Mouse (Mus musculus): ENCODE measurements around the gene Ssbp2. TPM values are rescaled to one million over a fixed set of nuclear protein-coding genes. Genes with fewer than 3 reads are reported as not detected.

The Ssbp2 gene
- polyA plus RNA-seq, 1 experiment from 2014 or later, result 204 TPM

- no peak overlapping the region for H3K4me2 ChIP-seq (replicated peaks)
- no peaks in the 10 kb centered on the region for H3K9me3 ChIP-seq (ENCODE audit: control insufficient read depth, low read length)
- no peak overlapping the region for H3K27ac ChIP-seq
- DNase-seq (ENCODE audit: low spot score) (no peak), ATAC-seq (ENCODE audit: low FRiP score) (no peak)
- H3K36me3 ChIP-seq (replicated peaks; ENCODE audit: control insufficient read depth, insufficient read depth), result no peaks in the 10 kb centered on the region
- no peak overlapping the region for H3K9ac ChIP-seq
- WGBS, result 70% methylated on average over 6 of the region's 6 CpGs
- no peaks in the 10 kb centered on the region for H3K27me3 ChIP-seq (ENCODE audit: control insufficient read depth, insufficient read depth, low read length)
- H3K4me1 ChIP-seq (replicated peaks; ENCODE audit: control insufficient read depth, insufficient read depth, low read length), result peaks cover 14% of the 10 kb centered on the region
- H3K4me3 ChIP-seq (replicated peaks; ENCODE audit: low read length), result no peak overlapping the region
These were observed 13.4 kb downstream of the Ssbp2 start for GRCm38 (mm10) chr13:91473527-91473926.

- Histone ChIP-seq H3K27me3 (ENCODE audit: control insufficient read depth, insufficient read depth, low read length) (no peaks in the 10 kb centered on the region), H3K9ac (no peak overlapping the region), H3K4me1 (replicated peaks; ENCODE audit: control insufficient read depth, insufficient read depth, low read length) (peaks cover 14% of the 10 kb centered on the region), H3K27ac (no peak overlapping the region), H3K36me3 (replicated peaks; ENCODE audit: control insufficient read depth, insufficient read depth) (no peaks in the 10 kb centered on the region), H3K9me3 (ENCODE audit: control insufficient read depth, low read length) (no peaks in the 10 kb centered on the region), H3K4me3 (replicated peaks; ENCODE audit: low read length) (no peak overlapping the region), H3K4me2 (replicated peaks) (no peak overlapping the region)
- DNase-seq (ENCODE audit: low spot score) (no peak), ATAC-seq (ENCODE audit: low FRiP score) (no peak)
- WGBS, result 69% methylated on average over 1 of the region's 1 CpGs
These were observed 13.9 kb downstream of the Ssbp2 start for GRCm38 (mm10) chr13:91474027-91474426.

DNA sequence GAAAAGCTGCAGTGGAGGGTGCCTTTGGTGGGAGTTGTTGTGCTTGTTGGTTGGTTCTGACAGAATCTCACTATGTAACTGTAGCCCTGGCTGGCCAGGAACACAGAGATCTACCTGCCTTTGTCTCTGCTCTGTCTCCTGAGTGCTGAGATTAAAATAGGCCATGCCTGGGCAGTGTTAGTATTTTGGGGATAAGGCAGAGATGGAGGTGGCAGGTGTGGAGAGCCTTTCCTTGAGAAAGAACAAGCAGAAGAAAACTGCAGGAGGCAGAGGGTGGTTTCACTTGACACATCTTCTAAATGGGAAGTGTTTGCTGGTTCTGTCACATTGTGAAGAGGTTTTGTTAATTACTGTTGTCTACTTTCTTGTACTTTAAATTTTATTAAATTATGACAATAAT lies 15.8 kb downstream of the Ssbp2 start:
- Histone ChIP-seq H3K9me3 (ENCODE audit: control insufficient read depth, low read length) (no peaks in the 10 kb centered on the region), H3K27ac (no peak overlapping the region), H3K36me3 (replicated peaks; ENCODE audit: control insufficient read depth, insufficient read depth) (no peaks in the 10 kb centered on the region), H3K9ac (no peak overlapping the region), H3K4me1 (replicated peaks; ENCODE audit: control insufficient read depth, insufficient read depth, low read length) (peaks cover 14% of the 10 kb centered on the region), H3K4me3 (replicated peaks; ENCODE audit: low read length) (no peak overlapping the region), H3K4me2 (replicated peaks) (no peak overlapping the region), H3K27me3 (ENCODE audit: control insufficient read depth, insufficient read depth, low read length) (no peaks in the 10 kb centered on the region)
- no peak for ATAC-seq (ENCODE audit: low FRiP score)
- no peak for DNase-seq (ENCODE audit: low spot score)

DNA sequence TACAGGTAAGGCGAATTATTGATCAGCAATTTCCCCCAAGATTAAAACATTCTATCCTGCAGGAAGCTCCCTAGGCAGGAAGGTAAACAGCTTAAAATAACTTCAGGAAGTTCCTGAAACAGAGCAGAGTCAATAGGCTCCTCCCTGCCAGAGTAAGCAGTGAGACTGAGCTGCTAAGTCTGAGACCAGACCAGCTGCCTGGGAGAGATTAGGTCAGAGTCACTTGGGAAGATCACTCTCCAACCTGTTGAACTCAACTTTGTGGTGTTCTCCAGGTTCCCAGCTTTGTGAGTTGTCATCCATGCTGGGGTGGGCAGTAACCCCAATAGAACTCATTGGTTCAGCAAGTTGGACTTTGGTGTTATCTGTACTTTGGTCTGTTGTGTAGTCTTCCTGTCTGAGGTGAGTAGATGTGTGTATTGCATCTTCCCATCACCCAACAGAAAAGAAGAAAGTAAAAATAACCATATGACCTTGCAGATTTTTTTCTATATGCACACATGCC lies 16.6 kb downstream of the Ssbp2 start:
- H3K4me1 ChIP-seq (replicated peaks; ENCODE audit: control insufficient read depth, insufficient read depth, low read length), result peaks cover 11% of the 10 kb centered on the region
- no peak overlapping the region for H3K27ac ChIP-seq
- H3K27me3 ChIP-seq (ENCODE audit: control insufficient read depth, insufficient read depth, low read length), result no peaks in the 10 kb centered on the region
- no peak overlapping the region for H3K9ac ChIP-seq
- H3K9me3 ChIP-seq (ENCODE audit: control insufficient read depth, low read length), result no peaks in the 10 kb centered on the region
- 97% methylated on average over 1 of the region's 1 CpGs for WGBS
- no peak for ATAC-seq (ENCODE audit: low FRiP score)
- no peak for DNase-seq (ENCODE audit: low spot score)
- no peaks in the 10 kb centered on the region for H3K36me3 ChIP-seq (replicated peaks; ENCODE audit: control insufficient read depth, insufficient read depth)
- H3K4me2 ChIP-seq (replicated peaks), result no peak overlapping the region
- no peak overlapping the region for H3K4me3 ChIP-seq (replicated peaks; ENCODE audit: low read length)

- WGBS, result 54% methylated on average over 4 of the region's 4 CpGs
- ATAC-seq (ENCODE audit: low FRiP score) (peak; percentile 57; the same call in 1 of the 2 replicates), DNase-seq (ENCODE audit: low spot score) (peak; percentile 34)
- Histone ChIP-seq H3K4me1 (replicated peaks; ENCODE audit: control insufficient read depth, insufficient read depth, low read length) (peaks cover 7% of the 10 kb centered on the region), H3K9me3 (ENCODE audit: control insufficient read depth, low read length) (no peaks in the 10 kb centered on the region), H3K27ac (no peak overlapping the region), H3K4me2 (replicated peaks) (no peak overlapping the region), H3K36me3 (replicated peaks; ENCODE audit: control insufficient read depth, insufficient read depth) (no peaks in the 10 kb centered on the region), H3K27me3 (ENCODE audit: control insufficient read depth, insufficient read depth, low read length) (no peaks in the 10 kb centered on the region), H3K9ac (no peak overlapping the region), H3K4me3 (replicated peaks; ENCODE audit: low read length) (no peak overlapping the region)
These were observed 17.9 kb downstream of the Ssbp2 start for GRCm38 (mm10) chr13:91478011-91478410.

GRCm38 (mm10) chr13:91484303-91484702 lies 24.2 kb downstream of the Ssbp2 start:
- DNase-seq (ENCODE audit: low spot score) (no peak), ATAC-seq (ENCODE audit: low FRiP score) (no peak)
- H3K9me3 ChIP-seq (ENCODE audit: control insufficient read depth, low read length), result no peaks in the 10 kb centered on the region
- no peak overlapping the region for H3K27ac ChIP-seq
- H3K36me3 ChIP-seq (replicated peaks; ENCODE audit: control insufficient read depth, insufficient read depth), result no peaks in the 10 kb centered on the region
- no peak overlapping the region for H3K4me3 ChIP-seq (replicated peaks; ENCODE audit: low read length)
- 94% methylated on average over 1 of the region's 1 CpGs for WGBS
- H3K4me1 ChIP-seq (replicated peaks; ENCODE audit: control insufficient read depth, insufficient read depth, low read length), result no peaks in the 10 kb centered on the region
- H3K9ac ChIP-seq, result no peak overlapping the region
- H3K4me2 ChIP-seq (replicated peaks), result no peak overlapping the region
- H3K27me3 ChIP-seq (ENCODE audit: control insufficient read depth, insufficient read depth, low read length), result no peaks in the 10 kb centered on the region

- ATAC-seq (ENCODE audit: low FRiP score), result no peak
- Histone ChIP-seq H3K27ac (no peak overlapping the region), H3K4me2 (replicated peaks) (no peak overlapping the region), H3K36me3 (replicated peaks; ENCODE audit: control insufficient read depth, insufficient read depth) (no peaks in the 10 kb centered on the region), H3K9me3 (ENCODE audit: control insufficient read depth, low read length) (no peaks in the 10 kb centered on the region), H3K27me3 (ENCODE audit: control insufficient read depth, insufficient read depth, low read length) (no peaks in the 10 kb centered on the region), H3K9ac (no peak overlapping the region), H3K4me1 (replicated peaks; ENCODE audit: control insufficient read depth, insufficient read depth, low read length) (no peaks in the 10 kb centered on the region), H3K4me3 (replicated peaks; ENCODE audit: low read length) (no peak overlapping the region)
- 93% methylated on average over 4 of the region's 4 CpGs for WGBS
- no peak for DNase-seq (ENCODE audit: low spot score)
These were observed 32.0 kb downstream of the Ssbp2 start for GRCm38 (mm10) chr13:91492133-91492532.

- Histone ChIP-seq H3K4me2 (replicated peaks) (no peak overlapping the region), H3K27ac (no peak overlapping the region), H3K36me3 (replicated peaks; ENCODE audit: control insufficient read depth, insufficient read depth) (no peaks in the 10 kb centered on the region), H3K9ac (no peak overlapping the region), H3K27me3 (ENCODE audit: control insufficient read depth, insufficient read depth, low read length) (no peaks in the 10 kb centered on the region), H3K9me3 (ENCODE audit: control insufficient read depth, low read length) (no peaks in the 10 kb centered on the region), H3K4me1 (replicated peaks; ENCODE audit: control insufficient read depth, insufficient read depth, low read length) (no peaks in the 10 kb centered on the region), H3K4me3 (replicated peaks; ENCODE audit: low read length) (no peak overlapping the region)
- DNase-seq (ENCODE audit: low spot score), result no peak
- ATAC-seq (ENCODE audit: low FRiP score), result no peak
- 82% methylated on average over 3 of the region's 3 CpGs for WGBS
These were observed 37.0 kb downstream of the Ssbp2 start for GRCm38 (mm10) chr13:91497055-91497454.

DNA sequence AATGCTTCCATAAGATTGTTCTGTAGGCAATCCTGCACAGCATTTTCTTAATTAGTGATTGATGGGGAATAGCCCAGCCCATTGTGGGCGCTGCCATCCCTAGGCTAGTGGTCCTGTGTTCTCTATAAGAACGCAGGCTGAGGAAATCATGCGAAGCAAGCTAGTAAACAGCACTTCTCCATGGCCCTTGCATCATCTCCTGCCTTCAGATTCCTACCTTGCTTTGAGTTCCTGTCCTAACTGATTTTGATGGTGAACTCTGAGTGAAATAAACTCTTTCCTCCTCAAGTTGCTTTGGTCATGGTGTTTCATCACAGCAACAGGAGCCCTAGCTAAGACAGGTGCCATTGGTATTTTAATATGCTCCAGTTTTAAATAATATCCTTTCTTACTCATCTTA lies 41.7 kb downstream of the Ssbp2 start:
- Histone ChIP-seq H3K4me3 (replicated peaks; ENCODE audit: low read length) (no peak overlapping the region), H3K9me3 (ENCODE audit: control insufficient read depth, low read length) (no peaks in the 10 kb centered on the region), H3K9ac (no peak overlapping the region), H3K27me3 (ENCODE audit: control insufficient read depth, insufficient read depth, low read length) (no peaks in the 10 kb centered on the region), H3K4me1 (replicated peaks; ENCODE audit: control insufficient read depth, insufficient read depth, low read length) (no peaks in the 10 kb centered on the region), H3K27ac (no peak overlapping the region), H3K36me3 (replicated peaks; ENCODE audit: control insufficient read depth, insufficient read depth) (no peaks in the 10 kb centered on the region), H3K4me2 (replicated peaks) (no peak overlapping the region)
- DNase-seq (ENCODE audit: low spot score) (no peak), ATAC-seq (ENCODE audit: low FRiP score) (no peak)
- 94% methylated on average over 3 of the region's 3 CpGs for WGBS

- ATAC-seq (ENCODE audit: low FRiP score), result no peak
- Histone ChIP-seq H3K9ac (no peak overlapping the region), H3K4me3 (replicated peaks; ENCODE audit: low read length) (no peak overlapping the region), H3K27me3 (ENCODE audit: control insufficient read depth, insufficient read depth, low read length) (no peaks in the 10 kb centered on the region), H3K27ac (no peak overlapping the region), H3K4me2 (replicated peaks) (no peak overlapping the region), H3K36me3 (replicated peaks; ENCODE audit: control insufficient read depth, insufficient read depth) (no peaks in the 10 kb centered on the region), H3K9me3 (ENCODE audit: control insufficient read depth, low read length) (no peaks in the 10 kb centered on the region), H3K4me1 (replicated peaks; ENCODE audit: control insufficient read depth, insufficient read depth, low read length) (no peaks in the 10 kb centered on the region)
- 79% methylated on average over 12 of the region's 12 CpGs for WGBS
- no peak for DNase-seq (ENCODE audit: low spot score)
These were observed 42.7 kb downstream of the Ssbp2 start for GRCm38 (mm10) chr13:91502642-91503373.

Data from hindbrain, embryonic 14.5 days (tissue).